Mouse (Mus musculus): ENCODE results near the gene Zmynd11. TPM values are rescaled to one million over a fixed set of nuclear protein-coding genes. Genes with fewer than 3 reads are reported as not detected.

Zmynd11 gene
- total RNA-seq, 2 experiments from 2014 or later = 86.7 to 98.2 TPM

GRCm38 (mm10) chr13:9715224-9715623, 49.9 kb downstream of the Zmynd11 start:
- DNase-seq (ENCODE audit: low spot score) = no peak

GRCm38 (mm10) chr13:9713462-9714134, 51.5 kb downstream of the Zmynd11 start:
- no peak for DNase-seq (ENCODE audit: low spot score)

GRCm38 (mm10) chr13:9712971-9713370, 52.2 kb downstream of the Zmynd11 start:
- DNase-seq (ENCODE audit: low spot score) = no peak

GRCm38 (mm10) chr13:9712409-9712808, 52.7 kb downstream of the Zmynd11 start:
- no peak for DNase-seq (ENCODE audit: low spot score)

GRCm38 (mm10) chr13:9708433-9709240, 56.5 kb downstream of the Zmynd11 start:
- no peak for DNase-seq (ENCODE audit: low spot score)

- DNase-seq (ENCODE audit: low spot score) = no peak
Observed at GRCm38 (mm10) chr13:9706720-9707119, 58.4 kb downstream of the Zmynd11 start.

GRCm38 (mm10) chr13:9702615-9703235, 62.4 kb downstream of the Zmynd11 start:
- no peak for DNase-seq (ENCODE audit: low spot score)

GRCm38 (mm10) chr13:9697340-9697739, 67.8 kb downstream of the Zmynd11 start:
- no peak for DNase-seq (ENCODE audit: low spot score)

- no peak for DNase-seq (ENCODE audit: low spot score)
Observed at GRCm38 (mm10) chr13:9695809-9696208, 69.3 kb downstream of the Zmynd11 start.

- no peak for DNase-seq (ENCODE audit: low spot score)
Observed at GRCm38 (mm10) chr13:9695403-9695802, 69.7 kb downstream of the Zmynd11 start.

GRCm38 (mm10) chr13:9694651-9695050, 70.5 kb downstream of the Zmynd11 start:
- no peak for DNase-seq (ENCODE audit: low spot score)

GRCm38 (mm10) chr13:9692876-9693275, 72.3 kb downstream of the Zmynd11 start:
- no peak for DNase-seq (ENCODE audit: low spot score)

- no peak for DNase-seq (ENCODE audit: low spot score)
Observed at GRCm38 (mm10) chr13:9689366-9689765, 75.8 kb downstream of the Zmynd11 start.

- DNase-seq (ENCODE audit: low spot score) = no peak
Observed at GRCm38 (mm10) chr13:9686765-9687164, 78.4 kb downstream of the Zmynd11 start.

GRCm38 (mm10) chr13:9686261-9686660, 78.9 kb downstream of the Zmynd11 start:
- DNase-seq (ENCODE audit: low spot score) = no peak

- no peak for DNase-seq (ENCODE audit: low spot score)
Observed at GRCm38 (mm10) chr13:9684153-9684923, 80.8 kb downstream of the Zmynd11 start.

GRCm38 (mm10) chr13:9683280-9683679, 81.8 kb downstream of the Zmynd11 start:
- DNase-seq (ENCODE audit: low spot score) = no peak

- no peak for DNase-seq (ENCODE audit: low spot score)
Observed at GRCm38 (mm10) chr13:9681492-9681891, 83.6 kb downstream of the Zmynd11 start.

- DNase-seq (ENCODE audit: low spot score) = no peak
Observed at GRCm38 (mm10) chr13:9674126-9674525, 91.0 kb downstream of the Zmynd11 start.

- no peak for DNase-seq (ENCODE audit: low spot score)
Observed at GRCm38 (mm10) chr13:9669246-9669645, 95.9 kb downstream of the Zmynd11 start.

GRCm38 (mm10) chr13:9667954-9668496, 97.1 kb downstream of the Zmynd11 start:
- DNase-seq (ENCODE audit: low spot score) = no peak
